Mouse (Mus musculus): Measurements from ENCODE around the gene Tti1. TPM values are rescaled to one million over a fixed set of nuclear protein-coding genes. Genes with fewer than 3 reads are reported as not detected.

The Tti1 gene
- total and polyA plus RNA-seq, 3 experiments = 19.3 to 26.5 TPM; not detected in 1

GRCm38 (mm10) chr2:158012608-158013007 is 15.6 kb downstream of the Tti1 start:
- no peaks in the 10 kb centered on the region for H3K79me2 ChIP-seq (ENCODE audit: control insufficient read depth, insufficient read depth, low read length, poor library complexity)
- no peak overlapping the region for H3K9ac ChIP-seq (ENCODE audit: control insufficient read depth, low read depth, low read length, poor library complexity, severe bottlenecking)
- peaks cover 0 to 2% of the 10 kb centered on the region in 2 experiments; a peak in 2 of 4 replicates for H3K36me3 ChIP-seq (ENCODE audit: control insufficient read depth in 1 of 2, insufficient read depth in 2 of 2, low read length in 2 of 2)
- no peaks in the 10 kb centered on the region for H3K4me1 ChIP-seq (ENCODE audit: control insufficient read depth in 1 of 2, insufficient read depth in 2 of 2, low read length in 2 of 2)
- H3K9me3 ChIP-seq (replicated peaks; ENCODE audit: insufficient read depth, low read length) = no peaks in the 10 kb centered on the region
- H3K27me3 ChIP-seq (ENCODE audit: control insufficient read depth in 1 of 2, insufficient read depth in 2 of 2, low read length in 2 of 2) = no peaks in the 10 kb centered on the region
- DNase-seq (ENCODE audit: low read depth, low spot score) = no peak
- no peak overlapping the region for H3K27ac ChIP-seq (ENCODE audit: control insufficient read depth, low read depth, low read length)
- TF ChIP-seq MAZ (IDR thresholded peaks at IDR 0.05; ENCODE audit: low read depth, low read length) = no peak
- TF ChIP-seq MAFK (IDR thresholded peaks at IDR 0.05; ENCODE audit: borderline replicate concordance, low read depth, low read length) = no peak
- TF ChIP-seq GATA1 (IDR thresholded peaks at IDR 0.05; ENCODE audit: low read depth, low read length) = no peak
- TF ChIP-seq MXI1 (IDR thresholded peaks at IDR 0.05; ENCODE audit: low read depth, low read length) = no peak
- TF ChIP-seq BHLHE40 (IDR thresholded peaks at IDR 0.05; ENCODE audit: borderline replicate concordance, low read depth, low read length) = no peak
- TF ChIP-seq ZMIZ1 (IDR thresholded peaks at IDR 0.05; ENCODE audit: low read depth, low read length) = no peak
- TF ChIP-seq NELFE (IDR thresholded peaks at IDR 0.05; ENCODE audit: low read depth, low read length) = no peak
- no peak for TF ChIP-seq CHD2 (IDR thresholded peaks at IDR 0.05; ENCODE audit: low read length)
- no peak overlapping the region for H3K4me3 ChIP-seq (ENCODE audit: control insufficient read depth in 1 of 2, insufficient read depth in 1 of 2, low read depth in 2 of 2, low read length in 2 of 2)

GRCm38 (mm10) chr2:158009373-158009772 is 18.9 kb downstream of the Tti1 start:
- Histone ChIP-seq H3K79me2 (ENCODE audit: control insufficient read depth, insufficient read depth, low read length, poor library complexity) (peaks cover 2% of the 10 kb centered on the region; the same call in 1 of the 2 replicates), H3K4me1 (ENCODE audit: control insufficient read depth in 1 of 2, insufficient read depth in 2 of 2, low read length in 2 of 2) (no peaks in the 10 kb centered on the region), H3K4me3 (ENCODE audit: control insufficient read depth in 1 of 2, insufficient read depth in 1 of 2, low read depth in 2 of 2, low read length in 2 of 2) (no peak overlapping the region), H3K36me3 (ENCODE audit: control insufficient read depth in 1 of 2, insufficient read depth in 2 of 2, low read length in 2 of 2) (peaks cover 0 to 8% of the 10 kb centered on the region in 2 experiments; a peak in 2 of 4 replicates), H3K27me3 (ENCODE audit: control insufficient read depth in 1 of 2, insufficient read depth in 2 of 2, low read length in 2 of 2) (no peaks in the 10 kb centered on the region), H3K9me3 (replicated peaks; ENCODE audit: insufficient read depth, low read length) (no peaks in the 10 kb centered on the region), H3K9ac (ENCODE audit: control insufficient read depth, low read depth, low read length, poor library complexity, severe bottlenecking) (no peak overlapping the region), H3K27ac (ENCODE audit: control insufficient read depth, low read depth, low read length) (no peak overlapping the region)
- TF ChIP-seq CHD2 (IDR thresholded peaks at IDR 0.05; ENCODE audit: low read length) = no peak
- TF ChIP-seq CTCF (IDR thresholded peaks at IDR 0.05 in 2 of 3, conservative IDR thresholded peaks at IDR 0.05 in 1 of 3; ENCODE audit: control insufficient read depth in 1 of 3, insufficient read depth in 1 of 3, low read depth in 2 of 3, low read length in 3 of 3, poor library complexity in 1 of 3, severe bottlenecking in 1 of 3) = no peak
- no peak for TF ChIP-seq UBTF (IDR thresholded peaks at IDR 0.05; ENCODE audit: borderline replicate concordance, insufficient read depth, low read depth, low read length)
- no peak for TF ChIP-seq ELF1 (IDR thresholded peaks at IDR 0.05; ENCODE audit: low read depth, low read length)
- TF ChIP-seq ZNF384 (IDR thresholded peaks at IDR 0.05; ENCODE audit: low read depth, low read length) = no peak
- DNase-seq (ENCODE audit: low read depth, low spot score) = no peak

GRCm38 (mm10) chr2:158005641-158006040 is 22.6 kb downstream of the Tti1 start:
- Histone ChIP-seq H3K4me1 (ENCODE audit: control insufficient read depth in 1 of 2, insufficient read depth in 2 of 2, low read length in 2 of 2) (no peaks in the 10 kb centered on the region), H3K79me2 (ENCODE audit: control insufficient read depth, insufficient read depth, low read length, poor library complexity) (peaks cover 2% of the 10 kb centered on the region; the same call in 1 of the 2 replicates), H3K9ac (ENCODE audit: control insufficient read depth, low read depth, low read length, poor library complexity, severe bottlenecking) (no peak overlapping the region), H3K4me3 (ENCODE audit: control insufficient read depth in 1 of 2, insufficient read depth in 1 of 2, low read depth in 2 of 2, low read length in 2 of 2) (no peak overlapping the region), H3K9me3 (replicated peaks; ENCODE audit: insufficient read depth, low read length) (no peaks in the 10 kb centered on the region), H3K36me3 (ENCODE audit: control insufficient read depth in 1 of 2, insufficient read depth in 2 of 2, low read length in 2 of 2) (peaks cover 0 to 8% of the 10 kb centered on the region in 2 experiments; a peak in 2 of 4 replicates), H3K27ac (ENCODE audit: control insufficient read depth, low read depth, low read length) (no peak overlapping the region), H3K27me3 (ENCODE audit: control insufficient read depth in 1 of 2, insufficient read depth in 2 of 2, low read length in 2 of 2) (no peaks in the 10 kb centered on the region)
- no peak for TF ChIP-seq RAD21 (IDR thresholded peaks at IDR 0.05; ENCODE audit: low read depth, low read length)
- TF ChIP-seq GATA1 (IDR thresholded peaks at IDR 0.05; ENCODE audit: low read depth, low read length) = no peak
- TF ChIP-seq ZKSCAN1 (IDR thresholded peaks at IDR 0.05; ENCODE audit: low read depth, low read length) = no peak
- TF ChIP-seq ZMIZ1 (IDR thresholded peaks at IDR 0.05; ENCODE audit: low read depth, low read length) = no peak
- peak in 2 of 3 experiments; percentile 15 to 18; a peak in 1 of 6 replicates for TF ChIP-seq CTCF (IDR thresholded peaks at IDR 0.05 in 2 of 3, conservative IDR thresholded peaks at IDR 0.05 in 1 of 3; ENCODE audit: control insufficient read depth in 1 of 3, insufficient read depth in 1 of 3, low read depth in 2 of 3, low read length in 3 of 3, poor library complexity in 1 of 3, severe bottlenecking in 1 of 3)
- peak; percentile 11 for DNase-seq (ENCODE audit: low read depth, low spot score)

Data from MEL (cell line).